Mouse (Mus musculus) retina, adult 2 months (tissue): ENCODE data around the gene Shb.

Source experiments
- DNase-seq: peaks from one replicate; pipeline ENCODE4 v3.0.0-alpha.2; 2012; ENCODE audit warnings: low read depth, low spot score

The Shb gene

GRCm38 (mm10) chr4:45483271-45484245 lies 48.7 kb downstream of the Shb start:
- no peak for DNase-seq

GRCm38 (mm10) chr4:45482271-45482670 lies 50.0 kb downstream of the Shb start:
- no peak for DNase-seq

DNA sequence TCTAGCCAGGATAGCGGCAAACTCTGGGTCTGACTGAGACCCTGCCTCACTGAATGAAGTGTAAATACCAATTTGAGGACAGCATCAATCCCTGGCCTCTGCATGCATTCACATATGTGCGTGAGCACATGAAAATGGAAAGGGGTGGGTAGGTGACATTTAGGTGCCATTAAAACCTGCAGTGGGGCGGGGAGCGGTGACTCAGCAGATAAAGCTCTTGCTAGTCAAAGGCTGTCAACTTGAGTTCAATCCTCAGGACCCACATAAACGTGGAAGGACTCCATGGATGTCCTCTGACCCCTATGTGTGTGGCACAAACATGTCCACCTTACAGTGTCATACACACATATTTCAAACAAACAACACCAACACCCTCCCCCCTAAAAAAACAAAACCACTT lies 50.8 kb downstream of the Shb start:
- no peak for DNase-seq

- no peak for DNase-seq
These were observed 51.7 kb downstream of the Shb start for GRCm38 (mm10) chr4:45480595-45480994.

DNA sequence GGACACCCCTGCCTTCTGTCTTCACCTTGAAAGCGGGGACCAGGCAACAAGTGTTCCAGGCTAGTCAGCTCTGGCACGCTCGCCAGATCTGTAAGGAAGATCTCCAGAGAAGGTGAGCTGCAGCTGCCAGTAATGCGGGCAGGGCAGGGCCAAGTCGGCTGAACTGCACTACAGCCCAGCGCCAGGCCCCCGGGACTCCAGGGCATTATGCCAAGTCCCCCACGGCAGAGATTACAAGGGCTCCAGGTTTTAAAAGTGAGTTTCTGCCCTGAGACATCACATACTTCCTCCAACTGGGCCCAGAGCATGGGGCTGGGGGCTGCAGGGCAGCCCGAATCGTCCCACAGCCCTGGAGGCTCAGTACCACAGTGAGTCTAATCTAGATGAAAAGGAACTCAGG lies 52.8 kb downstream of the Shb start:
- no peak for DNase-seq

DNA sequence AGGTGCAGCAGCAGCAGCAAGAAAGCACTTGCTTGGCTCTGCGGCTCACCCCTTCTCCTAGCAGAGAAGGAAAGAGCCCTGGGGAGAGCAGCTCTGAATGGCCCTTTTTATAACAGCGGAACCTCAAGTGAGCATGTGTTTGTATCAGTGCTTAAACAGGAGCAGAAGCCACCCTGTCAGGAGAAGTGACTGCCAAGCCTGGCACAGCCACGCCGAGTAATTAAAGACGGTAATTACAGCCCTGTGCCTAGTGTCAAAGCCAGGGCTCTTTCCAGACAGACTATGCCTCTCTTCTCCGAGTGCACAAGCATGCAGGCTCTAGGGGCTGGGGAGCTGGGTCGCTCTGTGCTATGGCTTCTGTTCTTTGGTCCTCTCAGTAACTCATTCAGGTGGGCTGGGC lies 54.1 kb downstream of the Shb start:
- DNase-seq: no peak

DNA sequence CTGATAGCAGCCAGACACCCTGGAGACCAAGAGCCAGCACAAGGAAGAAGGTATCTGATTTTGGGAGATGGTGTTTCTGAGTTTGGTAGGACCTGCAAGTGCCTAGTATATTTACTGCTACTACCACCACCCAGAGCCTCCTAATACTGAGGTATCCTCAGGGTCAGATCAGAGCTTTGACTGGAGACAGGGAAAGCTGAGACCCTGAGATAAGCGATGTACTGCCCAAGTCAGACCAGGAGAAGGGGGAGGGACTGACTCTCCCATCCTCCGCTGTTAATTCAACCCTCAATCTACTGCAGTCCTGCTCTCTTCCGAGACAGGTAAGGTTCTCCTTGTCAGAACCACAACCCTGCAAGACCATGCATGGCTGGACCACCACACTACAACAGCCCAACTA lies 55.2 kb downstream of the Shb start:
- DNase-seq: no peak

- DNase-seq: no peak
These were observed 57.4 kb downstream of the Shb start for GRCm38 (mm10) chr4:45474832-45475231.

GRCm38 (mm10) chr4:45474131-45474530 lies 58.1 kb downstream of the Shb start:
- no peak for DNase-seq

GRCm38 (mm10) chr4:45473129-45473528 lies 59.1 kb downstream of the Shb start:
- DNase-seq: no peak

DNA sequence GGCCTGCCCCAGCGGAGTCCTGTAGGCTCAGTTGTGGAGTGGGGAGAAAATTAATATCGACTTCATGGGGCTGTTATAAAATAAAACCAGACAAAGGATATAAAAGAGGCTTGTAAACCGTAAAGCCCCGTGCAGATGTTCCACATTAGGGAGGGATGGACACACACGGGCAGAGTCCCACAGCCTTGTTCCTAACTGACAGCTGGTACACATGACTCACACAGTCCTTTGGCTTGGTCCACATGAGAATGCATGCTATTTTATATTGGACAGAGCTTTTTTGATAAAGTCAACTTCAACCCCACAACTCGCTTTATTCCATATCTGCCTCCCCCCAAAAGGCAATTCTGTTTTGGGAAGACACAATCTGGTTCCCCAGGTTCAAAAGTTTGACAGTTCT lies 59.6 kb downstream of the Shb start:
- DNase-seq: no peak

DNA sequence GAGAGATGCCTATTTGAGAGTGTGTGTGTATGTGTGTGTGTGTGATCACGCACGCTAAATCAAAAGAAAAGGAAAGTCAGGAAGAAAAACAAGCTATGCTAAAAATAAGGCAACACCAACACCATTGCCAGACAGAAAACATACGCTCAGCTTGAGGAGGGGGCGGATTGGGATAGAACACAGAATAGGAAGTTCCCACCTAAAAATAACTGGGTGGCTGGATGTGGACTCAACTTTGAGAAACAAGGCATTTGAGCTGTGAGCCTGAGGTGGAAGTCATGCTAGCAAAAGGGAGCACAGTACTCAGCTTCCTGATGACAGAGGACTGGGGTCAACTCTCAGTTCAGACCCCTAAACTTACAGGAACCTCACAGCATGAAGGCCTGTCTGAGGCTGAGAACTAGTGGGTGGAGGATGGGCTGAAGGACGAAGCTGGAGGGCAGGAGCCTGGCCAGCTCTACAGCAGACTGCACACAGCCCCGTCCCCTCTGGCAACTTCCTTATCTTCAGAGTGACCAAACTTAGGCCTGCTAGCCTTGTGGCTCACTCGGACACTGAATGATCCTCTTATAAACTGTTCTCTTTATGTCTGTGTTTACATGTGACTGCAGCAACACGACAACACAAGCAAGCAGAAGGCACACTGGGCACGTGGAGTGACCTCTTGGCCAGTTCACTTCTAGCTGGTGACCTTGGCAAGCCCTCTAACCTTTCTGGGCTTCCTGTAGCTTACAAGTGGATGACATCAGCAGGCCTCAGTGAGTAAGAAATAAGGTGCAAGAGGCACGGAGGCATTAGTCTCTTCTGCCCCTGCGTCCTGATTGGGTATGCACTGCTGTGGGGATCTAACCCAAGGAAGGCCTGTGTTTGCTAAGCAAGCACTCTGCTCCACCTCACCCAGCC lies 60.4 kb downstream of the Shb start:
- DNase-seq: no peak

GRCm38 (mm10) chr4:45469057-45469456 lies 63.2 kb downstream of the Shb start:
- no peak for DNase-seq

GRCm38 (mm10) chr4:45468507-45468906 lies 63.8 kb downstream of the Shb start:
- DNase-seq: no peak

DNA sequence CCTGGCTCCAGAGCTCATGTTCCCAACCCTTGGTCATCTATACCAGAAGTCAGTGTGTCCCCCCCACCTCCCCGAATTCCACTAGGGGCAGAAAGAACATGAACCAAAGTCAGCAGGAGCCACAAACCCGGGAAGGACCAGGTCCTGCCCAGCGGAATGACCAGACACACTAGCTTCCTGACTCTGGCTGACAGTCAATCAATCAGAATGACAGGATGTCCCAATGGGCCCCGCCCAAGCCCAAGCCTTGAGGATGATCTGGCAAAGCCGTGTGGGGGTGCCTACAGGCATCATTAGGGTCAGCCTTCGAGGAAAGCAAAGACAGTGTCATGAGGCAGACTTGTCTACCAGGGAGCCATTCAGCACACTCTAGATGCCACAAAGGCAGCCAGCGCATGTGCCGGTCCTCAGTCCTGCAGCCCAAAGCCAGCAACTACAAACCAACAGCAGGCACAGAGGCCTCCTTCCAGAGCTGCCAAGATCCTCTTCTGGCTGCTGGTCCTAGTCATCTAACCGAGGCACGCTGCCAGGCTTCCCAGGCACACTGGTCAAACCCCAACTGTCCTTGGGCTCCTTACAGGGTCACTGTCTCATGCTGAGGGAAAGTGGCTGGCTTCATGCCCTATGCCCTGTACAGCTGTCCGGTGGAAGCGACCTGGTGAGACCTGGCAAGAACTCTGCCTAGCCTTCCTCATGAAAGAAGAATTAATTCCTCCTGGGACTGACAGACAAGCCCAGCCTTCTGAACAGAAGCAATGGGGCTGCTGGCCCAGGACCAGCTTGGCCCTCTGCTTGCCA lies 65.0 kb downstream of the Shb start:
- DNase-seq: no peak

DNA sequence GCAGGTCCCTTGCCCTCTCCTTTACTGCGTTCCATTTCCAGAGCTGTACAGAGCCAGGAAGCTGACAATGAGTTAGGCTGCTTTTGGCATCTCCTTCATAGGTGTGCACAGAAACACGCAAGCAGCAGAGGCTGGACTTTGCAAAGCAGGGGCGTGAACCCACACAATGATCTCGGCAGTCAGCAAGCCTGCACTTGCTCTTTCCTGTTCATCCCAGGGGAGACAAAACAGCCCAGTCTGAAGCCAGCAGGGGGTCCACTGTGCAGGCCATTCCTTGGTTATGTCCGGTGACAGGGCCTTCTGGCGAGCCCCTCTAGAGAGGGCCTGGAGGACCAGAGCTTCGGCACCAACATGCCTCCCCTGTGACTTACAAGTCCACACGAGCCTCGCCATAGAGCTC lies 67.3 kb downstream of the Shb start:
- no peak for DNase-seq

DNA sequence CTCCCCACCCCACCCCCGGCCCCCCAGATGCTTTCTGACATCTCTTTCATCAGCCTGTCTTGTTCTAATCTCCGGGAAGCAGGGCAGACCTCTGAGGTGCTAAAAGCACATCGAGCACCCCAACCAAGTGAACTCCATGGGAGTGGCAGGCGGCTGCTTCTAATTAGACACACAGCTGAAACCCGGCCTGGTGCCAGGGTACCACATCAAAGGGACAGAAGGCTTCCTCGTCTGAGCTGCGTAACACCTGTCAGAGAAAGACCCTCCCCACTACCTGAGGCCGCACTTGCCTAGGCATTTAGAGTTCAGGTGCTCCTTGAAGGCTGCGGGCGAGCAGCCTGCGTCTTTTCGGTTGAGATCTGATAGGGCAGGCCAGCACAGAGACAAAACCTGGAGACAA lies 67.7 kb downstream of the Shb start:
- no peak for DNase-seq

- DNase-seq: no peak
These were observed 68.1 kb downstream of the Shb start for GRCm38 (mm10) chr4:45464123-45464522.

DNA sequence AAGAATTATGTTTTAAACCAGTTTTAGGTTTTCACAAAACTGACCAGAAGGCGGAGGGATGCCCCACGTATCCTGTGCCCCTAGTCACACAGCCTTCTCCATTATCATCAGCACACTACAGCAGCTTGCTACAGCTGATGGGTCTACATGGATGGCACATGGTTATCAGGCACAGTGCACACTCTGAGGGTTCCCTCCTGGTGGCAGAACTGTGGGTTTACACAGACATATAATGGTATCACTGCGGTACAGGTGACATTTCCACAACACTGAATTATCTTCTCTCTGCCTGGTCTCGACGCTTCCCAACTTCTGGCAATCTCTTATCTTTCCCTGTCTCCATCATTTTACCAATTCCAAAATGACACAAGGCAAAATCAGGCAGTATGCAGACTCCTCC lies 69.6 kb downstream of the Shb start:
- DNase-seq: no peak

DNA sequence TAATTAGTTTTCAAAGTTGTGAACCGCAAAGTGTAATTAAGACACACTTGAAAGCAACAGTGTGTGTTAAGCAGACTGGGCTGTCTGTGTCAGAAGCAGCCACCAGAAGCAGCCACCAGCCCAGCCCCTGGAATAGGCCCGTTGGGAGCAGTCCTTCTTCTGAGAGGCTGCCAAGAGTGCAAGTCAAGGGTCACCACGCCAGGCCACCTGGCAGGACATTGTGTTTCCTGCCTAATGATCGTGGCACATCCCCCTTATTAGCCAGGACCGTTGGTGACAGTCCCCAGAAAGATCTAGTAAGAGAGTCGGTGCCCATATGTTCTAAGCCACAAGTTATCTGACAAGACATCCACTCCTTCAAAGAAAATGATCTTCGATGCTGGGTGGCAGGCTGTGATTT lies 70.6 kb downstream of the Shb start:
- DNase-seq: no peak

GRCm38 (mm10) chr4:45459375-45459774 lies 72.9 kb downstream of the Shb start:
- no peak for DNase-seq

GRCm38 (mm10) chr4:45457543-45457942 lies 74.7 kb downstream of the Shb start:
- DNase-seq: no peak
